Mouse (Mus musculus) liver, embryonic 11.5 days (tissue): ENCODE data around the gene Trim33. TPM values are rescaled to one million over a fixed set of nuclear protein-coding genes. Genes with fewer than 3 reads are reported as not detected.

Experiments
- ATAC-seq: fragments of 200-750 bp; cut with Nextera tagmentation; replicated peaks from 2 replicates; pipeline ENCODE4 v1.8.0; 2017; ENCODE audit warnings: moderate number of reproducible peaks, mild to moderate bottlenecking, moderate TSS enrichment, moderate library complexity; ENCODE audit not compliant: low FRiP score
- DNase-seq: peaks from one replicate; pipeline ENCODE4 v3.0.0-alpha.2; 2017; ENCODE audit warnings: low spot score
- H3K27ac ChIP-seq: fragments of 300-500 bp; sonication (generic); 2 replicates; pipeline ENCODE4 v1.5.1; 2014; ENCODE audit warnings: mild to moderate bottlenecking, low read depth, low read length, control low read depth
- H3K27me3 ChIP-seq: fragments of 300-500 bp; sonication (generic); replicated peaks from 2 replicates; pipeline ENCODE4 v1.6.1; 2014; ENCODE audit warnings: low read length, mixed read lengths; ENCODE audit not compliant: control insufficient read depth, insufficient read depth
- H3K36me3 ChIP-seq: fragments of 300-500 bp; sonication (generic); 2 replicates; pipeline ENCODE4 v1.6.1; 2014; ENCODE audit warnings: mild to moderate bottlenecking, low read length, moderate library complexity, mixed read lengths; ENCODE audit not compliant: control insufficient read depth, insufficient read depth
- H3K4me1 ChIP-seq: fragments of 300-500 bp; sonication (generic); replicated peaks from 2 replicates; pipeline ENCODE4 v1.6.1; 2014; ENCODE audit warnings: low read length, mixed read lengths; ENCODE audit not compliant: control insufficient read depth, insufficient read depth
- H3K4me2 ChIP-seq: fragments of 300-500 bp; sonication (generic); 2 replicates; pipeline ENCODE4 v1.6.1; 2014; ENCODE audit warnings: mild to moderate bottlenecking, control low read depth, moderate library complexity
- H3K4me3 ChIP-seq: fragments of 300-500 bp; sonication (generic); 2 replicates; pipeline ENCODE4 v1.5.1; 2014; ENCODE audit warnings: low read depth, low read length, control low read depth
- H3K9ac ChIP-seq: fragments of 300-500 bp; sonication (generic); 2 replicates; pipeline ENCODE4 v1.6.1; 2014; ENCODE audit warnings: low read depth, low read length, control low read depth
- H3K9me3 ChIP-seq: fragments of 300-500 bp; sonication (generic); 2 replicates; pipeline ENCODE4 v1.6.1; 2016; ENCODE audit warnings: low read length, inconsistent platforms, mixed read lengths; ENCODE audit not compliant: control insufficient read depth
- WGBS: fragments of 180-500 bp; shearing (Covaris S2); extraction: QIAGEN DNeasy Blood & Tissue Kit; methylation state at CpG from one replicate; pipeline ENCODE4 v1.1.7; 2014; 5-methylcytosine and 5-hydroxymethylcytosine counted together
- polyA plus RNA-seq: library from polyadenylated mRNA; unstranded; fragments of >200 nt; fragmentation: Nextera tagmentation; extraction: Ambion mirVana; gene quantifications from 2 replicates; pipeline ENCODE4 v1.2.1, GENCODE M21; 2014

Gene Trim33
- 22.1 and 22.7 TPM in 2 replicates for polyA plus RNA-seq

DNA sequence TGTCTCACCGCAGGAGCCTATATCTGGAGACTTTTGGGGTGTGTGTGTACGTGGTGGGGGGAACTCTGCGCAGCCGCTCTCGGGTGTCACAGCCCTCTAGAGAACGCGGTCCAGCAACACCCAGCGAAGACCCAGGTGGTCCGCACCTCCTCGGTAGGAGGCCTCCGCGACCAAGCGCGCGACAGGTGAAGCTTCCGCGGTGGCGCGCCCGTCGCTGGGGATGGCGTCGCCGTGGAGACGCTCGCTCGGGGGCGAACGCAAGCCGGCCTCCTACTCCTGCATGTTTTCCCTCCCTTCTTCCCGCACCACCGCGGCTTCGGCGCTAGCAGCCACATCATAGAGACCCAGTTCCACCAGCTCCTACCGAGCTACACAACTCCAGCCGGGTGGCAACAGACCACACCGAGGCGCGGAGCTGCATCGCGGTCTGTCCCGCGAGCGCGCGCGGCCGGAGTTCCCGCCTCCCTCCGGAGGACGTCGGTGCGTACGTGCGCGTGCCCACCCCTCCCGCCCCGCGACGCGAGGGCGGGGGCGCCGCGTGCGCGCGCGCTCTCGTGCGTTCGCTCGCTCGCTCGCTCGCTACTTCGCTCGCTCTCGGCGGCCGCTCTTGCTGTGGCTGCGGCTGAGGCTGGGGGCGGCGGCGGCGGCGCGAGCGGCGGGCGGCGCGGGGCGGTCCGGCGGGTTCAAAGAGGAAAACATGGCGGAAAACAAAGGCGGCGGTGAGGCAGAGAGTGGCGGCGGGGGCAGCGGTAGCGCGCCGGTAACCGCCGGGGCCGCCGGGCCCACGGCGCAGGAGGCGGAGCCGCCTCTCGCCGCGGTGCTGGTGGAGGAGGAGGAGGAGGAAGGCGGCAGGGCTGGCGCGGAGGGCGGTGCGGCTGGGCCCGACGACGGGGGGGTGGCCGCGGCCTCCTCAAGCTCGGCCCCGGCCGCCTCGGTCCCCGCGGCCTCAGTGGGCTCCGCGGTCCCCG is at the start of gene Trim33:
Gene Trim33, plus strand, starts transcription at position 112 of the 968 bp plus-strand sequence.
- Histone ChIP-seq H3K36me3 (no peaks in the 10 kb centered on the region), H3K4me2 (peak within 1 kb of the TSS; percentile 96), H3K4me3 (peak within 1 kb of the TSS; percentile 100), H3K9ac (peak within 1 kb of the TSS; percentile 90), H3K27me3 (no peaks in the 10 kb centered on the region), H3K9me3 (no peaks in the 10 kb centered on the region), H3K4me1 (peaks cover 11% of the 10 kb centered on the region), H3K27ac (peak within 1 kb of the TSS; percentile 83)
- ATAC-seq (peak; percentile 87), DNase-seq (peak; percentile 94)
- WGBS = under 1% methylated on average over 120 of the region's 136 CpGs

GRCm38 (mm10) chr3:103232398-103232797 is 46.7 kb upstream of the Trim33 start:
- Histone ChIP-seq H3K9ac (no peak overlapping the region), H3K27ac (no peak overlapping the region), H3K4me3 (no peak overlapping the region), H3K4me1 (no peaks in the 10 kb centered on the region), H3K36me3 (no peaks in the 10 kb centered on the region), H3K27me3 (no peaks in the 10 kb centered on the region), H3K9me3 (no peaks in the 10 kb centered on the region; the same call in 1 of the 2 replicates), H3K4me2 (no peak overlapping the region)
- no peak for ATAC-seq
- 71% methylated on average over 4 of the region's 4 CpGs for WGBS
- DNase-seq = no peak

DNA sequence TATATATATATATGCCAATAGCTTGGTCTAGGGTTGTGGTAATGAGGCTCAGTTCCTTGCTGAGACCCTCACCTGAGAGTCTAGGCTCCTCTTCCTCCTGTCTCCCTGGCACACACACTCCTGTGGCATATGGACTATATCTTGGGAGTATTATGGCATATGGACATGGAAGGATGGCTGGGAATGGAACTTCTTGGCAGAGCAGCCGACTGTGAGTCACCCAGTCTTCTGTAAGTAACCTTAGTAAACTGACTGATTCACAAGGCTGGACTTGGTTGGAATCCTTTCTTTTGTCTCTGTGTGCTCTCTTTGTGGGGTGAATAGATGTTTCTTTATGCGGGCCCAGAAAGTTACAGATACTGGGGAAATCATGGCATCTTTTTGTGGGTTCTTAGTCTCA is 37.6 kb upstream of the Trim33 start:
- H3K9me3 ChIP-seq = no peaks in the 10 kb centered on the region
- no peaks in the 10 kb centered on the region for H3K4me1 ChIP-seq
- ATAC-seq (no peak), DNase-seq (no peak)
- H3K4me3 ChIP-seq = no peak overlapping the region
- H3K4me2 ChIP-seq = no peak overlapping the region
- WGBS = 82% methylated on average over 2 of the region's 2 CpGs
- H3K9ac ChIP-seq = no peak overlapping the region
- no peak overlapping the region for H3K27ac ChIP-seq
- no peaks in the 10 kb centered on the region for H3K36me3 ChIP-seq
- no peaks in the 10 kb centered on the region for H3K27me3 ChIP-seq

DNA sequence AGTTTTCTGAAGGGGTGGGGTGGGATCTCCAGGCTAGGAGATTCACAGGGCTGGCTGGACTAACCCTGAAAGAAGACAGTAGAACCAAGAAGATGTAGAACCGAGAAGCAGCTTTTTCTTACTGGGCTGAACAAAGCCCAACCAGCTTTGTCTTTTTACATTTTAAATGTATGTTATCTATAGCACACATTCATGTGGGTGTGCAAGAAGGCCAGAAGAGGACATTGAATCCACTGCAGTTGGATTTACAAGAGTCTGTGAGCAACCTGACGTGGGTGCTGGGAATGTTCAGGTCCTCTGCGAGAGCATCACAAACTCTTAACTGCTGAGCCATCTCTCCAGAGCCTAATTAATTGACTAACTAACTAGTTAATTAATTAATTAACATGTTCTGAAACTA is 36.9 kb upstream of the Trim33 start:
- no peak for ATAC-seq
- H3K4me3 ChIP-seq = no peak overlapping the region
- no peaks in the 10 kb centered on the region for H3K4me1 ChIP-seq
- no peaks in the 10 kb centered on the region for H3K9me3 ChIP-seq
- no peak for DNase-seq
- WGBS = 78% methylated on average over 3 of the region's 3 CpGs
- H3K4me2 ChIP-seq = no peak overlapping the region
- H3K27ac ChIP-seq = no peak overlapping the region
- H3K36me3 ChIP-seq = no peaks in the 10 kb centered on the region
- H3K27me3 ChIP-seq = no peaks in the 10 kb centered on the region
- no peak overlapping the region for H3K9ac ChIP-seq

- Histone ChIP-seq H3K27me3 (no peaks in the 10 kb centered on the region), H3K4me2 (no peak overlapping the region), H3K27ac (no peak overlapping the region), H3K36me3 (no peaks in the 10 kb centered on the region), H3K9me3 (no peaks in the 10 kb centered on the region), H3K4me3 (no peak overlapping the region), H3K9ac (no peak overlapping the region), H3K4me1 (no peaks in the 10 kb centered on the region)
- ATAC-seq = no peak
- DNase-seq = no peak
- WGBS = 74% methylated on average over 2 of the region's 2 CpGs
Observed at GRCm38 (mm10) chr3:103243491-103243890, 35.6 kb upstream of the Trim33 start.

DNA sequence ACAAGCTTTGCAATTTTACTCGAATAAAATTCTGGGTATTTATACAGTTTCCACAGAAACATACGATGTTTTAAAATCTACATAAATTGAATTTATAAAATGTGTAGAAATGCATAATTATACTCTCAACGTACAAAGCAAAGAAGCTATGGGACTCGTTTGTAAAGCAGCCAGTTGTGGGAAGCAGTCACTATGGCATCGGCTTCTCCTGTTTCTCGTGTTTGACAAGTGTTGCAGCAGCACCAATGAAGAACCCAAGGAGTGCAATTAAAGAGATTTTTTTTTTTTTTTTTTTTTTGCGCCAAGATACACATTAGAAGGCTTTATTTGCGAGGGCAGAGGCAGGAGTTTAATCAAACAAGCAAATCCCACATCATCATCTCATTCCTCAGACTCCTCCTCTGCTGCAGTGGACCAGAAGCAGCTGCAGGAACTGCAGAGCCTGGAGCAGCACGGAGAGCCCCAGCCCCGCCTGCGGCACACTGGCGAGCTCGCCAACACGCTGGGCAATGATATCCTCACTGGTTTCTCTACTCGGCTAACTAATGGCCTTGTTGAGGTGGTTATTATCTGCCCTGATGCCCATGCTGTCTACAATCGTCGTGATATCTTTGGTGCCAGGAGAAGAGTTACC is 32.3 kb upstream of the Trim33 start:
- WGBS = 79% methylated on average over 17 of the region's 17 CpGs
- no peak for ATAC-seq

GRCm38 (mm10) chr3:103256089-103256819 is 22.8 kb upstream of the Trim33 start:
- H3K4me3 ChIP-seq = no peak overlapping the region
- WGBS = 14% methylated on average over 10 of the region's 10 CpGs
- peak overlapping the region; percentile 13; the same call in 1 of the 2 replicates for H3K27ac ChIP-seq
- ATAC-seq (peak; percentile 93), DNase-seq (peak; percentile 47)
- H3K9ac ChIP-seq = no peak overlapping the region
- H3K36me3 ChIP-seq = no peaks in the 10 kb centered on the region
- H3K9me3 ChIP-seq = no peaks in the 10 kb centered on the region
- peak overlapping the region; percentile 31; the same call in 1 of the 2 replicates for H3K4me2 ChIP-seq
- no peaks in the 10 kb centered on the region for H3K27me3 ChIP-seq
- peaks cover 13% of the 10 kb centered on the region for H3K4me1 ChIP-seq

More for the DNA sequence above, 32.3 kb upstream of the Trim33 start:
- Histone ChIP-seq H3K4me2 (no peak overlapping the region), H3K27ac (no peak overlapping the region), H3K36me3 (no peaks in the 10 kb centered on the region), H3K27me3 (no peaks in the 10 kb centered on the region), H3K9ac (no peak overlapping the region), H3K4me1 (no peaks in the 10 kb centered on the region), H3K9me3 (no peaks in the 10 kb centered on the region), H3K4me3 (no peak overlapping the region)
- DNase-seq = no peak

- WGBS = 83% methylated on average over 12 of the region's 12 CpGs
- H3K9ac ChIP-seq = no peak overlapping the region
- no peaks in the 10 kb centered on the region for H3K4me1 ChIP-seq
- no peaks in the 10 kb centered on the region for H3K27me3 ChIP-seq
- no peak for ATAC-seq
- no peaks in the 10 kb centered on the region for H3K9me3 ChIP-seq
- DNase-seq = no peak
- H3K4me2 ChIP-seq = no peak overlapping the region
- no peak overlapping the region for H3K4me3 ChIP-seq
- no peak overlapping the region for H3K27ac ChIP-seq
- H3K36me3 ChIP-seq = no peaks in the 10 kb centered on the region
Observed at GRCm38 (mm10) chr3:103262802-103263417, 16.2 kb upstream of the Trim33 start.
